Mouse (Mus musculus) embryonic facial prominence, embryonic 12.5 days (tissue): ENCODE measurements around the gene Scarf2. TPM values are rescaled to one million over a fixed set of nuclear protein-coding genes. Genes with fewer than 3 reads are reported as not detected.
A peak's percentile ranks its signal among the peaks of the same experiment; 100 is the strongest.

ENCODE experiments used
- ATAC-seq: fragments of 200-750 bp; cut with Nextera tagmentation; 2 replicates; pipeline ENCODE4 v1.8.0; 2017; ENCODE audit not compliant: insufficient number of reproducible peaks, insufficient read depth, low FRiP score, low TSS enrichment
- H3K27ac ChIP-seq: fragments of 300-500 bp; sonication (generic); 2 replicates; pipeline ENCODE4 v1.5.1; 2016; ENCODE audit warnings: mild to moderate bottlenecking
- H3K27me3 ChIP-seq: fragments of 300-500 bp; sonication (generic); 2 replicates; pipeline ENCODE4 v1.6.1; 2016; ENCODE audit warnings: mild to moderate bottlenecking, moderate library complexity
- H3K36me3 ChIP-seq: fragments of 300-500 bp; sonication (generic); 2 replicates; pipeline ENCODE4 v1.6.1; 2016; ENCODE audit warnings: mild to moderate bottlenecking
- H3K4me1 ChIP-seq: fragments of 300-500 bp; sonication (generic); 2 replicates; pipeline ENCODE4 v1.6.1; 2016
- H3K4me2 ChIP-seq: fragments of 300-500 bp; sonication (generic); replicated peaks from 2 replicates; pipeline ENCODE4 v1.6.1; 2016; ENCODE audit warnings: mild to moderate bottlenecking, moderate library complexity
- H3K4me3 ChIP-seq: fragments of 300-500 bp; sonication (generic); 2 replicates; pipeline ENCODE4 v1.5.1; 2016; ENCODE audit warnings: mild to moderate bottlenecking
- H3K9ac ChIP-seq: fragments of 300-500 bp; sonication (generic); 2 replicates; pipeline ENCODE4 v1.6.1; 2016; ENCODE audit warnings: mild to moderate bottlenecking, moderate library complexity
- H3K9me3 ChIP-seq: fragments of 300-500 bp; sonication (generic); 2 replicates; pipeline ENCODE4 v1.6.1; 2016; ENCODE audit warnings: mild to moderate bottlenecking, moderate library complexity
- WGBS: fragments of 180-500 bp; shearing (Covaris S2); methylation state at CpG from one replicate; pipeline ENCODE4 v1.1.7; 2016; 5-methylcytosine and 5-hydroxymethylcytosine counted together
- polyA plus RNA-seq: library from polyadenylated mRNA; unstranded; fragments of >200 nt; fragmentation: Nextera tagmentation; extraction: Ambion mirVana; gene quantifications from 2 replicates; pipeline ENCODE4 v1.2.1, GENCODE M21; 2016

Scarf2 gene
- polyA plus RNA-seq, 1 experiment from 2014 or later, result 49.8 TPM

DNA sequence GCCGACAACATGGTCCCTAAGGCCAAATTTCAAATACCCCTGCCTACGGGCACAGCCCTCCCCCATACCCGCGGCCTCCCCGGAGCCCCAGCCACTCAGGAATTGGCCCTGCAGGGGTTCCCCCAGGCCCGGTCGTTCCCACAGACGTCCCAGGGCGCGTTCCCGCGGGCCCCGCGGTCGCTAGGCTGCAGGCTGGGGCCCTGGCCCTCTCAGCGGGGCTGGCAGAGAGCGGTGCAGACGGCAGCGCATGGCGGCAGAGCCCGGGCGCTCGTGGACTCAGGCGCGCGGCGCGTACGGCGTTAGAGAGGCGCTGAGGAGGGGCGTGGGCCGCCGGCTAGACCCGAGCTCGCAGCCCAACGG lies 36.2 kb downstream of the Scarf2 start:
- peak overlapping the region; percentile 49 for H3K4me3 ChIP-seq
- peaks cover 12% of the 10 kb centered on the region for H3K4me1 ChIP-seq
- H3K27me3 ChIP-seq, result peaks cover 78% of the 10 kb centered on the region
- peak overlapping the region; percentile 61 for H3K9ac ChIP-seq
- ATAC-seq, result 0 out of 2 replicates have a peak, but pooled peaks have one; percentile 44
- no peak overlapping the region for H3K27ac ChIP-seq
- WGBS, result 0% methylated on average over 37 of the region's 37 CpGs
- H3K9me3 ChIP-seq, result no peaks in the 10 kb centered on the region
- H3K4me2 ChIP-seq, result peak overlapping the region; percentile 83
- H3K36me3 ChIP-seq, result no peaks in the 10 kb centered on the region

DNA sequence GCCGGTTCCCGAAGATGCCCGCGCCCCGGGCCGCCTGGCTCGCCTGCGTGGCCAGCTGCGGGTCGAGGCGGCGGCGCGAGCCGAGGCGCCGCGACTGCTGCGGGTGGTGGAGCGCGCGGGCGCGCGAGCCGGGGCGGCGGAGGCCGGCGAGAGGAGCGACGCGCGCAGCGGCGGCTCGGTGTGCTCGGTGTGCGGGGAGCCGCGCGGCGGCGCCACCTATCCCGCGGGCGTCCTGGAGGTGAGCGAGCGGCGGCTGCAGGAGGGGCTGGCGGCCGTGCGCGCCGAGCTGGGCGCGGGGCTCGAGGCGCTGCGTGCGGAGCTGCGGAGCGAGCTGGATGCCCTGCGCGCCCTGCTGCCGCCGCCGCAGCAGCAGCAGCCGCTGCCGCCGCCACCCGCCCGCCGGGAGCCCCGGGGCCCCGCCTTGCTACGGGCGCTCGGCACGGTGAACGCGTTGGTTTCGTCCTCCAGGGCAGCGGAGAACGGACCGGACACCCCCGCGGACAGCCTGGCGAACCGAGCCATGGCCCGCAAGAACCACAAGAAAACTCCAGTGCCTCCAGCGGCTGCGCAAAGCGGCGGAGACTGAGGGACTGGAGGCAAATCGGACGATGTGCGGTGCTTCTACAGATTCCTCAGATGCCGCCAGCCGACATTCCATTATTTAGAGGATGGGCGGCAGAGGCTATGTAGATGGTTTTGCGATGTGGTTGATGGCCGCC lies 36.8 kb downstream of the Scarf2 start:
- H3K4me1 ChIP-seq, result peaks cover 12% of the 10 kb centered on the region

DNA sequence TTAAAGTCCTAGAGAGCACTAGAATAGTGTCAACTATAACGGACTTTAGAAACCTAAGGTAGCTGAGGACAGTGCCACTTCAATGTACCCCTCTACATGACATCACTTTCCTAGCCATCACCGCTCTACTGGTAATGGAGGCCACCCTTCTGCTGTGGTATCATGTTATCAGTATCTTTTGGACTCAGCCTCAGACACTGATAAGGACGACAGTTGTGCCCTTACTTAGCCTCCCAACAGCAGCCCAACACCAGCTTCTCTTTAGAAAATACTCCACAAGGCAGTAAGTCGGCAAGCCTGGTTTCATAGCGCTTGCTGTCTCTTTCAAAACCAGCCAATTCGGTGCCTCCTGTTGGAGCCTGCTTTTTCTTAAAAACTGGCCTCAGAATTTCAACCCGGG lies 37.5 kb downstream of the Scarf2 start:
- Histone ChIP-seq H3K36me3 (no peaks in the 10 kb centered on the region), H3K4me2 (peak overlapping the region; percentile 83), H3K27ac (no peak overlapping the region), H3K4me1 (peaks cover 12% of the 10 kb centered on the region), H3K4me3 (peak overlapping the region; percentile 49), H3K27me3 (peaks cover 78% of the 10 kb centered on the region), H3K9me3 (no peaks in the 10 kb centered on the region), H3K9ac (no peak overlapping the region)
- ATAC-seq, result no peak
- WGBS, result 50% methylated on average over 7 of the region's 7 CpGs

More for the DNA sequence above, 36.8 kb downstream of the Scarf2 start:
- Histone ChIP-seq H3K4me3 (peak overlapping the region; percentile 49), H3K27me3 (peaks cover 78% of the 10 kb centered on the region), H3K9ac (peak overlapping the region; percentile 61), H3K4me2 (peak overlapping the region; percentile 83), H3K9me3 (no peaks in the 10 kb centered on the region), H3K27ac (no peak overlapping the region), H3K36me3 (no peaks in the 10 kb centered on the region)
- WGBS, result under 1% methylated on average over 89 of the region's 103 CpGs
- 0 out of 2 replicates have a peak, but pooled peaks have one; percentile 22 for ATAC-seq

DNA sequence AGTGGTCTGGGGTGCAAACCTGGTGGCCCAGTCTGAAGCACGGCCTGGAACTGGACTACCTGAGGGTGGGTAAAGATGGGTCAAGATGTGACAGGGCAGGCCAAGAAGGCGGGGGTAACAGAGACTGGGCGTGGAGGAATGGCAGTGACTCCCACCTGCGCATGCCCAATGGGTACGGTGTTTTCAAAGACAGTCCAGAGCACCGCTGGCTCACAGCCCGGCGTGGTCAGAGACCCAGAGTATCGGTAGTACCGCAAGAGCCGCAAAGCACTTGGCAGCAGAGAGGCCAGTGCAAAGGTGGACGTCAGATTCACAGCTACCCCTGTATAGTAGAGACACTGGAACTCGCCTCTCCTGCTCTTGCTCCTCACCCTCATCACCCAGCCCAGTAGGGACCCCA lies 38.4 kb downstream of the Scarf2 start:
- no peak overlapping the region for H3K4me3 ChIP-seq
- ATAC-seq, result peak; percentile 18; the same call in 1 of the 2 replicates
- H3K27me3 ChIP-seq, result peaks cover 71% of the 10 kb centered on the region
- 49% methylated on average over 13 of the region's 13 CpGs for WGBS
- H3K9ac ChIP-seq, result no peak overlapping the region
- H3K36me3 ChIP-seq, result peaks cover 3% of the 10 kb centered on the region; the same call in 1 of the 2 replicates
- no peak overlapping the region for H3K27ac ChIP-seq
- peaks cover 12% of the 10 kb centered on the region for H3K4me1 ChIP-seq
- no peak overlapping the region for H3K4me2 ChIP-seq
- H3K9me3 ChIP-seq, result no peaks in the 10 kb centered on the region

DNA sequence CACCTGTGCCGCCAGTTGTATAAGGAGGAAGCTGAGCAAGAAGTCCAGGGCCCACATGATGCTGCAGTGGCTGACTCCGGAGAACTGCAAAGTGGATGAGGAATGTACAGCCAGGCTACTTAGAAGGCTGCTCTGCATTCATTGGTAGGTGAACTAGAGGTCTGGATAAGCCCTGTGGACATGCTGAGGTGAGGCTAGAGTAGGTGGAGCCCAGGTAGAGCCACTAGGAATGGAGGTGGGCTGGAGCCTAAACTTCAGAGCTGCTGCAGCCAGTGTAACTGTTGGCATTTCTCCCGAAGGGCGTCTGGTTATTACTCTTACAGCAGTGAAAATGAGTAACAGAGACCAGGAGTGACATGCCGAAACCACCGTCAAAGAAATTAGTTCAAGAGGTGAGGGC lies 41.0 kb downstream of the Scarf2 start, which contains the start of gene Car15:
Car15 (minus strand) TSS at position 314 of the 400 bp plus-strand sequence.
- ATAC-seq, result no peak
- no peak within 1 kb of the TSS for H3K4me3 ChIP-seq
- no peaks in the 10 kb centered on the region for H3K9me3 ChIP-seq
- H3K36me3 ChIP-seq, result peaks cover 29% of the 10 kb centered on the region
- H3K4me2 ChIP-seq, result no peak within 1 kb of the TSS
- H3K27ac ChIP-seq, result no peak within 1 kb of the TSS
- peaks cover 45% of the 10 kb centered on the region for H3K27me3 ChIP-seq
- 70% methylated on average over 6 of the region's 6 CpGs for WGBS
- peaks cover 9% of the 10 kb centered on the region for H3K4me1 ChIP-seq
- no peak within 1 kb of the TSS for H3K9ac ChIP-seq

DNA sequence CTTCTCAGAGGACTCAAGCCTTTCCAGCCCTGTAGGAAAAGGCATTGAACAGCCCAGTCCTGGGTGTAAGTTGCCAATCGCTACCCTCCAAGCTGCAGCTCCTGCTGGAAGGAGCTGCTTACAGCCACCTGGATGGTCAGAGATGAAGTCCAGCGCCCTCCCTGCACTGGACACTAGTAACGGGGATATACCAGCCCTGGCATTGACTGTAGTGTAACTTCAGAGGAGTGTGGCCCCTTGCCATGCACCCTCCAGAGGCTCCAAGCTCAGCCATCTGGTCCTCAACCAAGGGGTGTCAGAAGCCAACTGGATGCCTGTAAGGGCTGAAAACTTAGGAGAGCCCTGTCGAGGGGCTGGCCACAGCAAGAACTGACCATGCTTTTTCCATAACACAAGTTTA lies 42.9 kb downstream of the Scarf2 start:
- Histone ChIP-seq H3K4me3 (no peak overlapping the region), H3K4me2 (no peak overlapping the region), H3K9ac (no peak overlapping the region), H3K36me3 (peaks cover 48% of the 10 kb centered on the region), H3K9me3 (no peaks in the 10 kb centered on the region), H3K27me3 (peaks cover 26% of the 10 kb centered on the region), H3K27ac (no peak overlapping the region), H3K4me1 (no peaks in the 10 kb centered on the region)
- ATAC-seq, result no peak
- WGBS, result 80% methylated on average over 4 of the region's 4 CpGs

DNA sequence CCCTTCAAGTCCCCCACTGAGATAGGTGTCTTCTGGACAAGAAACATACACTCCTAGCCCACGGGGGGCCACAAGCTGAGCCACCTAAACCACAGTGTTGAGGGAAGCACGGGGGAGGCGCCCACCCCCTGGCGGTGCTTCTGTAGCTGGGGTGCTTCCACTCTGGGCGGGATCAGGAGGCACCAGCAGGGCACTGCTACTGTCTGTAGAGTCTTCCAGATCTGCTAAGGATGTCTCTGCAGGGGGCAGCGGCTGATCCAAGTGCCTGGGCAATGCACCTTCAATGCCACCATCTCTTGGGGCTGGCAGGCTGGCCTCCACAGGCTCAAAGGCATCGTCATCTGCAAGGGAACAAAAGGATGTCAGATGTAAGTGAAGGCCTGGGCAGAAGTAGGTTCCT lies 45.4 kb downstream of the Scarf2 start:
- no peak overlapping the region for H3K27ac ChIP-seq
- no peak for ATAC-seq
- no peaks in the 10 kb centered on the region for H3K4me1 ChIP-seq
- no peak overlapping the region for H3K4me2 ChIP-seq
- H3K27me3 ChIP-seq, result peaks cover 2% of the 10 kb centered on the region; the same call in 1 of the 2 replicates
- peaks cover 73% of the 10 kb centered on the region for H3K36me3 ChIP-seq
- WGBS, result 96% methylated on average over 7 of the region's 7 CpGs
- no peaks in the 10 kb centered on the region for H3K9me3 ChIP-seq
- no peak overlapping the region for H3K9ac ChIP-seq
- H3K4me3 ChIP-seq, result no peak overlapping the region

DNA sequence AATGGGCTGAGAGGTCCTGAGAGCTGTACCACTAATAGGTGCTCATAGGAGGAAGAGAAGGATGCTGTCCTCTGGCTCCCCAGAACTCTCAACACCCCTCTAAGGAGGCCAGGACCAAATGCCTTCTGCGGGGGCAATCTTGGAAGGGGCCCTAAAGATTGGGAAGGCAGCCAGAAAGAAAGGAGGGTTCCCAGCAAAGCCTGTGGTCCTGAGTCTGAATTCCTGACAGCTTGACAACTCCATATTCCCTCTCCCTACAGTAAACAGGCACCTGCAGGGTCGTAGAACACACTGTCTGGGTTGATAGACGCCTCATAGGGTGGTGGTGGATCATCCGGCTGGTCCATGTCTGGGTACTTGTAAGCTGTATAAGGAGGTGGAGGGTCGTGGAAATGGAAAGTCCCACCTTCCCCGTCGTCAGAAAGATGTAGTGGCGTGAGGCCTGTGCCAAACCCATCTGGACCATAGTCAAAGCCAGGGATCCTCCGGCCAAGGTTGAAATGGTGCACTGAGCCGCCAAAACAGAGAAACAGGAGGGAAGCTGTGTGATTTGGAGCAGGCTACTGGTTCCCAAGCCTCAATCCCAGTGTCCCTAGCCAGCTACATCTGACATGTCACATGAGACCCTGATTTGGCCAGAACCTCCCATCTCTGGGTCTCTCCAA lies 46.8 kb downstream of the Scarf2 start:
- no peak overlapping the region for H3K27ac ChIP-seq
- no peak overlapping the region for H3K9ac ChIP-seq
- H3K27me3 ChIP-seq, result no peaks in the 10 kb centered on the region
- ATAC-seq, result no peak
- no peak overlapping the region for H3K4me2 ChIP-seq
- peaks cover 86% of the 10 kb centered on the region for H3K36me3 ChIP-seq
- 92% methylated on average over 10 of the region's 10 CpGs for WGBS
- no peak overlapping the region for H3K4me3 ChIP-seq
- H3K4me1 ChIP-seq, result no peaks in the 10 kb centered on the region
- no peaks in the 10 kb centered on the region for H3K9me3 ChIP-seq

DNA sequence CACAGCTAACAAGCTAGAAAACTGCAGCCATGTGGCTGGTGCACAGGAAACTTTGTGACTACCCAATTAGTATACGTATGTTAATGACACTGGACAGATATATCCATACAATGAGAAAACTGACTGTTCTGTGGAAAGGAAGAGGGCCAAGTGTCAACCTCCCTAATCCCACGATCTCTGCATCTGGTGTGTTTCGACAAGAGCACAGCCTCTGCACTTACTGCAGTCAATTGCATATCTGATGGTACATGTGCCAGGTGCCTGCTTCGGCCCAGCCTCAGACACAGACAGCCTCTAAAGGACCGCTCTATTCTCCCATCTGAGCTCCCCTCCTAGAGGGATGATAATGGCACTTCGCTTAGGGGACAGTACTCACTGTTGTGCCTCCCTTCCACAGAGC lies 51.3 kb downstream of the Scarf2 start:
- Histone ChIP-seq H3K4me1 (no peaks in the 10 kb centered on the region), H3K27ac (no peak overlapping the region), H3K9ac (no peak overlapping the region), H3K36me3 (peaks cover 90% of the 10 kb centered on the region), H3K27me3 (no peaks in the 10 kb centered on the region), H3K4me3 (no peak overlapping the region), H3K9me3 (no peaks in the 10 kb centered on the region), H3K4me2 (no peak overlapping the region)
- WGBS, result 98% methylated on average over 6 of the region's 6 CpGs
- no peak for ATAC-seq

DNA sequence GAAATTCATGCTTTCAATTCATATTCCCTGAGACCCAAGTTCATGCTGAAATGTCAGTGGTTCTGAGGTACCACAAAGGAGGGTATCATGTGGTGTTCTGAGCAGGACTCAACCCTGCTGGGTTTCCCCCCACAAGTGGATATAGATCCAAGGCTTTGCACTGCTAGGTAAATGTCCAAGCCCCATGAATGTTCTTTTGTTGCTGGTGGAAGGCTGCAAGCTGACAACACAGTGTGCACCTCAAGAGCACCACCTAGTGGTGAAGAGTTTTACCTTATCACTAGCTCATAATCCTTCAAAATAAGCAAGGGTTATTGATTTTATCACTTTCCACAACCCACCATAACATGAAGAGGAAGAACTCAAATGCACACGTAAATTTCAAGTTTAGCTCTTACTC lies 51.8 kb downstream of the Scarf2 start:
- H3K27me3 ChIP-seq, result no peaks in the 10 kb centered on the region
- 15% methylated on average over 1 of the region's 1 CpGs for WGBS
- no peaks in the 10 kb centered on the region for H3K9me3 ChIP-seq
- ATAC-seq, result no peak
- H3K9ac ChIP-seq, result no peak overlapping the region
- H3K4me1 ChIP-seq, result no peaks in the 10 kb centered on the region
- H3K27ac ChIP-seq, result no peak overlapping the region
- peaks cover 88% of the 10 kb centered on the region for H3K36me3 ChIP-seq
- no peak overlapping the region for H3K4me3 ChIP-seq
- no peak overlapping the region for H3K4me2 ChIP-seq

DNA sequence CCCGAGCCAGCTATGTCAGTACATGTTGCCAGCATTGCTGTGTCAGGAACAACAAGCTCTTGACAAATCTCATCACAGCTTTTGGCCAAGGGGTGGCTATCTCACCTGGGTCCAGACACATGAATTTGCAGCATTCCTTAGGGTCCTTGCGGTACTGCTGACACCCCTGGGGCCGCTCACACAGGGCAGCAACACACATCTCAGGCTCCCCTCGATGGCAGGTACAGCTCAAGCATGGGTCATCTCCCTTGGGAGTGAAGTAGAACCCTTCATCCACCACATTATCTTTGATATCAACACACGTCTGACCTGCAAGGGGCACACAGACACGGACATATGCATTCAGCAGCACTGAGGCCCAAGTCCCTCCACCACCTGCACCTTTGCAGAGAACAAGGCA lies 52.4 kb downstream of the Scarf2 start:
- no peak overlapping the region for H3K4me3 ChIP-seq
- no peak overlapping the region for H3K27ac ChIP-seq
- H3K9ac ChIP-seq, result no peak overlapping the region
- no peaks in the 10 kb centered on the region for H3K4me1 ChIP-seq
- H3K4me2 ChIP-seq, result no peak overlapping the region
- no peaks in the 10 kb centered on the region for H3K27me3 ChIP-seq
- H3K9me3 ChIP-seq, result no peaks in the 10 kb centered on the region
- no peak for ATAC-seq
- 83% methylated on average over 6 of the region's 6 CpGs for WGBS
- peaks cover 88% of the 10 kb centered on the region for H3K36me3 ChIP-seq

DNA sequence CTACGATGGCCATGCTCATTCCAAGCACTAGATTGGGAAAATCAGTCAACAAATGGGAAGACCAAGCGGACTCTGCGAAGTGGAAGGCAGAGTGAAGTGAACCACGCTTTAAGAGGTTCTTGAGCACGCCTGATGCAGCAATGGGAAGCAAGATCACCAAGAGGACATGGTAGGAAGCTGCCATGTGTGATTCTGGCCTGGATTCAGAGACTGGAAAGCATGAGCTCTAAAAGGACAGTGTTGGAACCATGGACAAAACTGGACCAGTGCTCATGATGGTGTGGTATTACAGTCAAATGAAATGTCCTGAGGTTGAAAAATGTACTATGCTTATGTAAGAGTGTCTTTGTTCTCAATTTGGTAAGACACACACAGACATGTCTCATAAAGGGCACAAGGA lies 54.2 kb downstream of the Scarf2 start:
- H3K27ac ChIP-seq, result no peak overlapping the region
- WGBS, result 93% methylated on average over 5 of the region's 5 CpGs

More for the DNA sequence above, 54.2 kb downstream of the Scarf2 start:
- Histone ChIP-seq H3K4me1 (no peaks in the 10 kb centered on the region), H3K36me3 (peaks cover 84% of the 10 kb centered on the region), H3K4me2 (no peak overlapping the region), H3K9ac (no peak overlapping the region), H3K27me3 (no peaks in the 10 kb centered on the region), H3K4me3 (no peak overlapping the region), H3K9me3 (no peaks in the 10 kb centered on the region)
- ATAC-seq, result no peak
